Mouse (Mus musculus): ENCODE measurements around the gene Armcx1. TPM values are rescaled to one million over a fixed set of nuclear protein-coding genes. Genes with fewer than 3 reads are reported as not detected.
"Not testable (repeated sequence)": the region's sequence is repeated elsewhere in the genome, so short reads cannot be mapped to it uniquely, and the experiment has no call there.

The Armcx1 gene
- total RNA-seq, 2 experiments from 2014 or later, result 4.2 to 5.7 TPM

DNA sequence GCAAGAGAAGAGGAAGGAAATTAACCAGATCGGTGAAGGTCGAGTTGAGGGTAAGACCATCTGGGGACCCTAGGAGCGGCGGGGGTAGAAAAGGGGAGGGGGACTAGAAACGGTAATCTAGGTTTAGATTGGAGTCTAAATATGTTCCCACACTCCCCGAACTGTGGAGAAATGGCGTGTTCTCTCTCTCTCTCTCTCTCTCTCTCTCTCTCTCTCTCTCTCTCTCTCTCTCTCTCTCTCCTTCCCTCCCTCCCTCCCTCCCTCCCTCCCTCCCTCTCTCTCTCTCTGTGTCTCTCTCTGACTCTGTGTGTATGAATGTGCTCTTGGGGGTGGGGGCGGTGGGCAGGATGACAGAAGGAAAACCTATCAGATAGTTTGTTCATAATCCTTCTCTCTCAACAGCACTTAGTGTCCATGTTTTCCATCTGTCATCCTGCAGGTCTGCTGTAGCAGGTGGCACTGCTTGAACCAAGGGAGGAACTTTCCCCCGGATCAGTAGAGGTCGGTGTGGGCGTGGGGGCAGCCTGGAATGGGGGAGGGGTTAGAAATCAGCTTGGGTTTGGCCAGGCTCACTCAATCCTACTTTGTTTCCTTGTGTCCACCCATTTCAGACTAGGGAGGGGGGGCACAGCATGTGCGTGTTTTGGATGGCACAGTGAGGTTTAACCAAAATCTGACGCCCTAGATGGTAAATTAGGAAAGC is 39.7 kb downstream of the Armcx1 start:
- DNase-seq, result no peak

DNA sequence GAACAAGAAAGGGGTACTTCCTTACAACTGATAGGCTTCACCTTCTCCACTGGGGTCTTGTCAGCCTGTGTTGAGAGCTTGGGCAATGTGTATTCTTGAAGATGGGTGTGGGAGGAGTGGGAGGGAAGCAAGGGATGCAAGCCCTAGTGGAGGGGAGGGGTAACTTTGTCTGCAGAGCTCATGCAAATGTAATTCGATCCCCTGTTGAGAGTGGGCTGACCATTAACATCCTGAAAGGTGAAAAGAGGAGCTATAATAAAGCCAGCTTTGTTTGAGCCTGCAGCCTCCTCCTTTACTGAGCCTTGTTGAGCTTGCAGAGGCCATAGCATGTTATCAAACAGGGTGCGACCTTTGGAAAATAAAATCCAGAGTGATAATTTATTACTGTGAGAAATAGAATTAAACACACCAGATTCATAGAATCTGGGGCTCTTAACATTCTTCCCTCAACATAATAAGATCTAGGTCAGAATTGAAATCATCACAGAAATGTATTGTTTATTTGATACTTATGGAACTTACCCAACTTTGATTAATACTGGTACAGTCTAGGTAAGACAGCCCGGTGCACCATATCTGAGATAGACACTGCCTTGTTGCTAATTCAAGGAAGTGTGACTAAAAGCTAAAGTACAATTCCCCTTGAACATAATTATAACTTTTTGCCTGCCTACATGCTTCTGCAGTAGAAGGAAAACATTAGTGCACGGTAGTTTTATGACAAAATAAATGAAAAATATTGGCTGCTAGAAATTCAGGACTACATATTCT is 45.9 kb downstream of the Armcx1 start:
- not testable (repeated sequence) for DNase-seq

Small RNA genes within 50 kb of the gene (microRNA-seq; reads per million reads assigned to microRNA genes)
- 0.38 to 0.54 reads per million in 2 experiments for gene Mir7093

Other genes with a start within 250 kb of the Armcx1 start
- not detected for gene Taf7l, start 241.5 kb upstream of the Armcx1 start, total RNA-seq (2021)
- gene Timm8a1, start 176.1 kb upstream of the Armcx1 start, total RNA-seq (2021), result 10 to 100 TPM; 23.1 to 30.8 TPM
- gene Btk, start 134.4 kb upstream of the Armcx1 start, total RNA-seq (2021), result 1 to 10 TPM; 1.0 to 2.6 TPM
- 100 to 1,000 TPM; 114 to 149 TPM for gene Rpl36a, start 132.3 kb upstream of the Armcx1 start, total RNA-seq (2021)
- 1 to 10 TPM; 1.6 to 2.0 TPM for gene Gla, start 116.8 kb upstream of the Armcx1 start, total RNA-seq (2021)
- 10 to 100 TPM; 61.2 to 69.5 TPM for gene Hnrnph2, start 116.8 kb upstream of the Armcx1 start, total RNA-seq (2021)
- 1 to 10 TPM; 3.6 to 6.0 TPM for gene Armcx4, start 31.4 kb upstream of the Armcx1 start, total RNA-seq (2021)
- 1 to 10 TPM in 1 of 2 experiments, under 1 TPM in 1; 0.87 to 1.1 TPM for gene Armcx6, start 33.5 kb downstream of the Armcx1 start, total RNA-seq (2021)
- 10 to 100 TPM; 13.8 to 14.8 TPM for gene Armcx3, start 38.6 kb downstream of the Armcx1 start, total RNA-seq (2021)
- gene Armcx2, start 91.3 kb downstream of the Armcx1 start, total RNA-seq (2021), result 1 to 10 TPM; 6.4 to 6.7 TPM
- gene Nxf2, start 246.8 kb downstream of the Armcx1 start, total RNA-seq (2021), result not detected

Measured in heart, adult 18-20 months (tissue).